Mouse (Mus musculus) kidney, postnatal 0 days (tissue): ENCODE data around the gene Fdx1. TPM values are rescaled to one million over a fixed set of nuclear protein-coding genes. Genes with fewer than 3 reads are reported as not detected.

Experiments
- ATAC-seq: fragments of 200-750 bp; cut with Nextera tagmentation; replicated peaks from 2 replicates; pipeline ENCODE4 v1.8.0; 2017; ENCODE audit warnings: low read depth, moderate number of reproducible peaks, moderate TSS enrichment, moderate library complexity; ENCODE audit not compliant: low FRiP score
- DNase-seq: peaks from one replicate; pipeline ENCODE4 v3.0.0-alpha.2; 2016; ENCODE audit warnings: low spot score
- H3K27ac ChIP-seq: fragments of 300-500 bp; sonication (generic); 2 replicates; pipeline ENCODE4 v1.5.1; 2014; ENCODE audit warnings: mild to moderate bottlenecking
- H3K27me3 ChIP-seq: fragments of 300-500 bp; sonication (generic); 2 replicates; pipeline ENCODE4 v1.6.1; 2014; ENCODE audit warnings: low read length, mixed read lengths; ENCODE audit not compliant: insufficient read depth
- H3K36me3 ChIP-seq: fragments of 300-500 bp; sonication (generic); 2 replicates; pipeline ENCODE4 v1.6.1; 2014; ENCODE audit warnings: low read length, mixed read lengths; ENCODE audit not compliant: insufficient read depth
- H3K4me1 ChIP-seq: fragments of 300-500 bp; sonication (generic); replicated peaks from 2 replicates; pipeline ENCODE4 v1.6.1; 2014; ENCODE audit warnings: antibody characterized with exemption, low read length, mixed read lengths; ENCODE audit not compliant: insufficient read depth
- H3K4me2 ChIP-seq: fragments of 300-500 bp; sonication (generic); 2 replicates; pipeline ENCODE4 v1.6.1; 2014; ENCODE audit warnings: mild to moderate bottlenecking, low read length, moderate library complexity, mixed read lengths
- H3K4me3 ChIP-seq: fragments of 300-500 bp; sonication (generic); replicated peaks from 2 replicates; pipeline ENCODE4 v1.5.1; 2014; ENCODE audit warnings: low read depth, low read length
- H3K9ac ChIP-seq: fragments of 300-500 bp; sonication (generic); 2 replicates; pipeline ENCODE4 v1.6.1; 2014; ENCODE audit warnings: low read depth, low read length
- H3K9me3 ChIP-seq: fragments of 300-500 bp; sonication (generic); replicated peaks from 2 replicates; pipeline ENCODE4 v1.6.1; 2016; ENCODE audit warnings: low read length, inconsistent platforms, mixed read lengths
- CTCF ChIP-seq: IDR thresholded peaks from 2 replicates; pipeline ENCODE4 v1.5.1; 2016; ENCODE audit warnings: antibody characterized with exemption, low read depth, mild to moderate bottlenecking, moderate library complexity
- WGBS: fragments of 180-500 bp; shearing (Covaris S2); extraction: QIAGEN DNeasy Blood & Tissue Kit; methylation state at CpG from one replicate; pipeline ENCODE4 v1.1.7; 2014; 5-methylcytosine and 5-hydroxymethylcytosine counted together
- polyA plus RNA-seq: library from polyadenylated mRNA; unstranded; fragments of >200 nt; fragmentation: Nextera tagmentation; extraction: Ambion mirVana; gene quantifications from 2 replicates; pipeline ENCODE4 v1.2.1, GENCODE M21; 2015

Fdx1 gene
- polyA plus RNA-seq, 1 experiment from 2014 or later = 228 TPM

- no peaks in the 10 kb centered on the region for H3K9me3 ChIP-seq
- no peak for ATAC-seq
- H3K27me3 ChIP-seq = no peaks in the 10 kb centered on the region
- H3K4me3 ChIP-seq = no peak overlapping the region
- peaks cover 16% of the 10 kb centered on the region for H3K36me3 ChIP-seq
- H3K4me2 ChIP-seq = no peak overlapping the region
- no peak for TF ChIP-seq CTCF
- H3K4me1 ChIP-seq = peaks cover 7% of the 10 kb centered on the region; the same call in 1 of the 2 replicates
- H3K9ac ChIP-seq = no peak overlapping the region
- DNase-seq = no peak
- 83% methylated on average over 2 of the region's 2 CpGs for WGBS
- H3K27ac ChIP-seq = no peak overlapping the region
Observed at GRCm38 (mm10) chr9:51956484-51956883, 6.9 kb downstream of the Fdx1 start.

DNA sequence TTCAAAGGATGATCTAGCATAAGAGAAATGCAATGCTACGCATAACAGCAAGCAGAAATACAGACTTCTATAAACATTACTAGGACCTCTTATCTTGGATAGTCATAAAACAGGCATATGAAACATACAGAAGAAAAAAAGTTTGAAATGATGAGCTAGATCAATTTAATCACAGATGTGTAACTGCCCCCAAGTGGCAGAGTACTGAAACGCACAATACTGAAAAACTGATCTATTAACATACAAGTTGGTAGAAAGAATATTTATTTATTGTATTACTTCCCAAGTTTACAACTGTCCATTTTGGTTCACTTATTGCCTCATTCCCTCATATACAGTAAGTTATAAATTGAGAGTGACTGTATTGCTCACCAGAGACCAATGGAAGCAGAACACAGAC is 12.0 kb downstream of the Fdx1 start:
- DNase-seq = peak; percentile 62

DNA sequence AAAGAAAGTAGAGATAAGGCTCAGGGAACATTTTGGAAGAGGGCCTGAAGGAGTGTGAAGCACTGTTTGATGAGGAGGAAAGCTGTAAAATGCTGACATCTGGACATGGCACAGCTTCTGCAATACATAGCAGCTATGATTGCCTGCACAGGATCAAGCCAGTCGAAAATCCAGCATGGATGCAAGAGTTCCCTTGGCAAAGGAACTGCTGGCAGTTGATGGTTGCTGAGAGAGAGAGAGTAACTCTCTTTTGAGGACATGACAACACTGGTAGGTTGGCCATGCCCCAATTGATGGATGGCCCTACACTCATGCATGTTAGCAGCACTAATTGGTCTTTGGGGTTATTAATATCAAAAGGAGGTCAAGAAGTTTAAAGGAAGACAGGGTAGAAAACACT is 12.7 kb downstream of the Fdx1 start:
- Histone ChIP-seq H3K4me2 (no peak overlapping the region), H3K27me3 (no peaks in the 10 kb centered on the region), H3K4me3 (no peak overlapping the region), H3K27ac (no peak overlapping the region), H3K9ac (no peak overlapping the region), H3K4me1 (no peaks in the 10 kb centered on the region), H3K36me3 (peaks cover 15% of the 10 kb centered on the region; the same call in 1 of the 2 replicates), H3K9me3 (no peaks in the 10 kb centered on the region)
- 86% methylated on average over 1 of the region's 1 CpGs for WGBS
- DNase-seq (no peak), ATAC-seq (no peak)
- no peak for TF ChIP-seq CTCF

More for the DNA sequence above, 12.0 kb downstream of the Fdx1 start:
- Histone ChIP-seq H3K4me1 (no peaks in the 10 kb centered on the region), H3K9me3 (no peaks in the 10 kb centered on the region), H3K9ac (no peak overlapping the region), H3K4me3 (no peak overlapping the region), H3K27ac (no peak overlapping the region), H3K36me3 (peaks cover 17% of the 10 kb centered on the region), H3K27me3 (no peaks in the 10 kb centered on the region), H3K4me2 (no peak overlapping the region)
- 70% methylated on average over 2 of the region's 2 CpGs for WGBS
- no peak for ATAC-seq
- TF ChIP-seq CTCF = peak; percentile 64

DNA sequence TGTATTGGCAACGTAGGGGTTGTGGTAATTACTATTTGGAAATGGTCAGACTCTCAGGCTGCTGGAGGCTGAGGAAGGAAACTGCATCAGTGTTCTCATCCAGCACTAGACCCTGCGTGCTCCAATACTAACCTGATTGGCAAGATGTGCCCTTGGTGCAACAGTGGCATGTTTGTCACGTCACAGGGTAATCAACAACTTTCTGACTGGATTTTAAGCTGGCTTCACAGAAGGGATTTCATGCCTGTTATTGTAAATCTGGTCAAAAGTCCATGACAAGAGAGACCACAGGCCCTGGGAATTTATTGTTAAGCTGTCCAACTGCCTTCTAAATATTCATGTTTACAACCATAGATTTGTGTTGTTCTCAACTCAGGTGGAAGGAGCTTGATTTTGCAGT is 13.1 kb downstream of the Fdx1 start:
- 79% methylated on average over 3 of the region's 3 CpGs for whole genome bisulfite sequencing
- H3K9ac ChIP-seq = no peak overlapping the region
- ATAC-seq (no peak), DNase-seq (no peak)
- no peaks in the 10 kb centered on the region for H3K27me3 ChIP-seq
- H3K9me3 ChIP-seq = no peaks in the 10 kb centered on the region
- H3K4me1 ChIP-seq = no peaks in the 10 kb centered on the region
- TF ChIP-seq CTCF = no peak
- H3K36me3 ChIP-seq = peaks cover 15% of the 10 kb centered on the region; the same call in 1 of the 2 replicates
- H3K27ac ChIP-seq = no peak overlapping the region
- H3K4me3 ChIP-seq = no peak overlapping the region
- no peak overlapping the region for H3K4me2 ChIP-seq

- TF ChIP-seq CTCF = no peak
- DNase-seq (no peak), ATAC-seq (no peak)
- Histone ChIP-seq H3K27me3 (no peaks in the 10 kb centered on the region), H3K4me1 (no peaks in the 10 kb centered on the region), H3K4me2 (no peak overlapping the region), H3K36me3 (peaks cover 4% of the 10 kb centered on the region; the same call in 1 of the 2 replicates), H3K9ac (no peak overlapping the region), H3K9me3 (no peaks in the 10 kb centered on the region), H3K27ac (no peak overlapping the region), H3K4me3 (no peak overlapping the region)
- 85% methylated on average over 6 of the region's 6 CpGs for whole genome bisulfite sequencing
Observed at GRCm38 (mm10) chr9:51943934-51944333, 19.4 kb downstream of the Fdx1 start.

GRCm38 (mm10) chr9:51934641-51935040 is 28.7 kb downstream of the Fdx1 start:
- no peak for DNase-seq

DNA sequence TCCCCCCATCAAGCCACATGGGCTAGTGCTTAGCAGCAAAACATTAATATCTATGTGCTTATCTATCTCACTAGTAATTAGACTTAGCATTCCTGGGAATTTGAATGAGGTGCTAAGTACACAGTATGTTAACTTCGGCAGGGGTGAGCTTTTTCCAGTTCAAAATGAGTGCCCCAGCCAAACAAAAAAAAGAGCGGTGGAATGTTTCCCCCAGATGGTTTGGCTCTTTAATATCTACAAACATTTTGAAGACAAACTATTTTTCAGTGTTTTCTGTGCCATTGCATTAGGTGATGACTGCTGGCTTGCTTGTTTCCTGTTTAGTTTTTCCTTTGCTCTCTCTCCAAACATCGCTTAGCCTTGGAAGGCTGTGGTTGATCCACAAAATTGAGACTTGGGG is 31.4 kb downstream of the Fdx1 start:
- no peak overlapping the region for H3K4me3 ChIP-seq
- no peaks in the 10 kb centered on the region for H3K4me1 ChIP-seq
- H3K9me3 ChIP-seq = no peaks in the 10 kb centered on the region
- H3K27me3 ChIP-seq = no peaks in the 10 kb centered on the region
- H3K36me3 ChIP-seq = no peaks in the 10 kb centered on the region
- WGBS = 68% methylated on average over 3 of the region's 3 CpGs
- DNase-seq (no peak), ATAC-seq (no peak)
- no peak overlapping the region for H3K4me2 ChIP-seq
- H3K9ac ChIP-seq = no peak overlapping the region
- TF ChIP-seq CTCF = no peak
- H3K27ac ChIP-seq = no peak overlapping the region

More at GRCm38 (mm10) chr9:51934641-51935040, 28.7 kb downstream of the Fdx1 start:
- no peak for ATAC-seq
- Histone ChIP-seq H3K27ac (no peak overlapping the region), H3K4me1 (no peaks in the 10 kb centered on the region), H3K4me3 (no peak overlapping the region), H3K4me2 (no peak overlapping the region), H3K9ac (no peak overlapping the region), H3K9me3 (no peaks in the 10 kb centered on the region), H3K27me3 (no peaks in the 10 kb centered on the region), H3K36me3 (no peaks in the 10 kb centered on the region)
- 72% methylated on average over 1 of the region's 1 CpGs for WGBS
- no peak for TF ChIP-seq CTCF
